Mouse (Mus musculus): ENCODE measurements at regions not wholly inside any gene's neighbourhood (a gene's known extent, or its start where the extent isn't known, plus 50 kb on each side); places are given as distances from the start of the nearest gene placed in this dataset.

GRCm38 (mm10) chr9:86015841-86016240 is 173.7 kb downstream of the Tpbg start:
- Histone ChIP-seq H3K27ac (no peak overlapping the region), H3K4me1 (peaks cover 3% of the 10 kb centered on the region; the same call in 1 of the 2 replicates), H3K9me3 (no peaks in the 10 kb centered on the region), H3K4me3 (no peak overlapping the region), H3K36me3 (replicated peaks) (no peaks in the 10 kb centered on the region), H3K27me3 (ENCODE audit: poor library complexity, severe bottlenecking) (no peaks in the 10 kb centered on the region)
- DNase-seq (ENCODE audit: extremely low spot score, low spot score): no peak
- 87% methylated on average over 4 of the region's 4 CpGs for WGBS

DNA sequence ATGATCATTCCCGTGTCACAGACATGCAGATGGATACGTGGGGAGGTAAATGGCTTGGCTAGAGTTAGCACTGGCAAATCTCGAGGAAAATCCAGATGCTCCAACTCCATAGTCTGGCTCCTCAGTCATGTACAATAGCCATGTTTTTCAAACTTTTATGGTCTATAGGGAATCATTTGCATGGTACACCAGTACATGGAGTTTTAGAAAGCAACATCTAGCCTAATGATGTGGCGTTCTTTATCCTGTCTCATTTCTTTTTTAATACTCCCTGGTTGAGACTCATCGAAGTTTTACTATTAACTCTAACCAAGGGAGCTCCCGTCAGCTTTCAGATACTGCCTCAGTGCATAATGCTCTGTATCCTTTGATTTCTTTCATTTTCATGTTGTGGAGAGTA is 178.0 kb downstream of the Tpbg start:
- WGBS: 90% methylated on average over 6 of the region's 6 CpGs
- H3K9me3 ChIP-seq: no peaks in the 10 kb centered on the region
- no peak overlapping the region for H3K4me3 ChIP-seq
- H3K36me3 ChIP-seq (replicated peaks): no peaks in the 10 kb centered on the region
- H3K4me1 ChIP-seq: peaks cover 5% of the 10 kb centered on the region; the same call in 1 of the 2 replicates
- H3K27me3 ChIP-seq (ENCODE audit: poor library complexity, severe bottlenecking): no peaks in the 10 kb centered on the region
- no peak overlapping the region for H3K27ac ChIP-seq
- DNase-seq (ENCODE audit: extremely low spot score, low spot score): no peak

DNA sequence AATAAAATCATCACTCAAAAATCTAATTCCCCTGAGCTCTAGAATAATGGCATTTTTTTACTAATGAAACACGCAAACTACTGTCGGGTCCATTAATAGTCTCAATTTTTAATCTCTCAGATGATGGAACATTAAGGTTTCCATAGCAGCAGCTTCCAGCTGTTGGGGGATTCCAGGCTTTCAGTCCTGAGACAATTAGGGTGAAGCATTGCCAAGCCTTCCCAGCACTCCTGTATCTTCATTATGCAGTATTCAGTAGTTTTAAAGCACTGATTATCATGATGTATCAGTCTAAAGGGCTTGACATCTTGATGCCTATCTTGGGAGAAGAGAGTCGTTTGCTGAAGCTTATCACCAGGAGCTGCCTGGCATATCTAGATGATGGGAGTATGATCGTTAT is 178.6 kb downstream of the Tpbg start:
- WGBS: 73% methylated on average over 4 of the region's 4 CpGs
- H3K27ac ChIP-seq: no peak overlapping the region
- H3K9me3 ChIP-seq: no peaks in the 10 kb centered on the region
- DNase-seq (ENCODE audit: extremely low spot score, low spot score): no peak
- H3K27me3 ChIP-seq (ENCODE audit: poor library complexity, severe bottlenecking): no peaks in the 10 kb centered on the region
- peaks cover 5% of the 10 kb centered on the region; the same call in 1 of the 2 replicates for H3K4me1 ChIP-seq
- no peaks in the 10 kb centered on the region for H3K36me3 ChIP-seq (replicated peaks)
- no peak overlapping the region for H3K4me3 ChIP-seq

GRCm38 (mm10) chr9:86030738-86031137 is 188.6 kb downstream of the Tpbg start:
- Histone ChIP-seq H3K27ac (no peak overlapping the region), H3K4me1 (peaks cover 4% of the 10 kb centered on the region), H3K4me3 (no peak overlapping the region), H3K9me3 (no peaks in the 10 kb centered on the region), H3K36me3 (replicated peaks) (no peaks in the 10 kb centered on the region), H3K27me3 (ENCODE audit: poor library complexity, severe bottlenecking) (no peaks in the 10 kb centered on the region)
- DNase-seq (ENCODE audit: extremely low spot score, low spot score): no peak
- 69% methylated on average over 5 of the region's 5 CpGs for WGBS

DNA sequence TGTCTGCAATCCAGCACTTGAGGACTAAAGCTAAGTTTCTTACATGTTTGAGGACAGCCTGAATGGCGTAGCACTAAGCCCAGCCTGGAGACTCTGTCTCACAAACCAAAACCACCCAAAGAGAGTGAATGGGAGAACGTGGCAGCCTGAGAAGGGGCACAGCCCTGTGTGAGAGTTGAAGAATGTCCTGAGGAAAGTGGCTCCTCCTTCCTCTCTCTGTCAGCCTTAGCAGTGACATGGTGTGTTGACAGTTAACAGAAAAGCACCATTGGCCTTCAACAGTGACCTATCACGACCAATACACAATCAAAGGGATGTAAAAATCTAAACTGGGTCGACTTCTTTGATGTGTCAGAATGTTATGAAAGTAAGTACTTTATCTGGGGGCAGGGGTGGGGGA is 201.9 kb downstream of the Tpbg start:
- no peaks in the 10 kb centered on the region for H3K27me3 ChIP-seq (ENCODE audit: poor library complexity, severe bottlenecking)
- 61% methylated on average over 4 of the region's 4 CpGs for WGBS
- H3K4me1 ChIP-seq: 0 out of 2 replicates have a peak, but pooled peaks cover 4% of the 10 kb centered on the region
- DNase-seq (ENCODE audit: extremely low spot score, low spot score): no peak
- H3K27ac ChIP-seq: no peak overlapping the region
- H3K36me3 ChIP-seq (replicated peaks): no peaks in the 10 kb centered on the region
- no peaks in the 10 kb centered on the region for H3K9me3 ChIP-seq
- no peak overlapping the region for H3K4me3 ChIP-seq

DNA sequence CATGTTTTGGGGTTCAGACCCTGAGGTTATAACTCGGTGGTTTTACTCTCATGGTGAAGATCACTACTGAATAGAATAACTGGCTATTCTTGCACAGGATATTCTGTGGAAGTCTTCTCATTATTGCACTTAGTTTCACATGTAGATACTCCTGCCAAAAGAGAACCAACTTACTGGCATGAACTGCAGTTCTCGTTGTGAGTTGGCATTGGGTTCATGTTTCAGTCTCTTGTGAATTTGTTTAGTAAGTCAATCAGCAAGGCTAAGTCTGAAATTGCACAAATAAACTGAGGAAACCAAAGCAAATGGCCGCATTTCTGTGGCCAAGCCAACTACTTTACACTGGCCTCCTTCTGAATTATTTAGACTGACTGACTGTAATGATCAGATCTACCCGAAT is 215.9 kb downstream of the Tpbg start:
- 91% methylated on average over 4 of the region's 4 CpGs for WGBS
- DNase-seq (ENCODE audit: extremely low spot score, low spot score): no peak

DNA sequence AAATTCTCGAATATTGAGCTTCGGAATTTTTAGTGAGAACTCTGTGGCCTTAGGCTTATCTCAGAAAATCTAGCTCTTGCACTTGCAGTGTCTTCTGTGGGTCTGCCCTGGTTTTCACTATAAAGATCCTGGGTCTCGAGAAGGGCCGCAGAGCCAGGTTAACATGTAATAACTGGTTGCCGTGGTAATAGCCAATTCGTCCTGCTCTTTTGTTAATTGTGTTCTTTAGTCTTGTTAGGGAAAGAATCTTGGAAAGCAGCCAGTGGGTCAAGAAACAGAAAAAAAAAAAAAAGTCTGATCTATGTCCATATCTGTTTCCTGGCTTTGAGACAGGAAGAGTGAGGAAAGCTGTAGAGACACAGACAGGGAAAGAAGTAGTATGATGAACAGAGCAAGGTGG is 217.9 kb downstream of the Tpbg start:
- WGBS: 85% methylated on average over 6 of the region's 6 CpGs
- Histone ChIP-seq H3K27me3 (ENCODE audit: poor library complexity, severe bottlenecking) (no peaks in the 10 kb centered on the region), H3K36me3 (replicated peaks) (no peaks in the 10 kb centered on the region), H3K4me3 (no peak overlapping the region), H3K9me3 (no peaks in the 10 kb centered on the region), H3K27ac (no peak overlapping the region), H3K4me1 (peaks cover 7% of the 10 kb centered on the region; the same call in 1 of the 2 replicates)
- no peak for DNase-seq (ENCODE audit: extremely low spot score, low spot score)

More for the DNA sequence above, 215.9 kb downstream of the Tpbg start:
- no peak overlapping the region for H3K27ac ChIP-seq
- H3K36me3 ChIP-seq (replicated peaks): no peaks in the 10 kb centered on the region
- H3K9me3 ChIP-seq: no peaks in the 10 kb centered on the region
- peaks cover 7% of the 10 kb centered on the region; the same call in 1 of the 2 replicates for H3K4me1 ChIP-seq
- no peaks in the 10 kb centered on the region for H3K27me3 ChIP-seq (ENCODE audit: poor library complexity, severe bottlenecking)
- no peak overlapping the region for H3K4me3 ChIP-seq

- Histone ChIP-seq H3K27ac (no peak overlapping the region), H3K27me3 (ENCODE audit: poor library complexity, severe bottlenecking) (no peaks in the 10 kb centered on the region), H3K36me3 (replicated peaks) (no peaks in the 10 kb centered on the region), H3K4me3 (no peak overlapping the region), H3K9me3 (no peaks in the 10 kb centered on the region), H3K4me1 (peaks cover 7% of the 10 kb centered on the region; the same call in 1 of the 2 replicates)
- 95% methylated on average over 4 of the region's 4 CpGs for WGBS
- DNase-seq (ENCODE audit: extremely low spot score, low spot score): no peak
These were observed 219.1 kb downstream of the Tpbg start for GRCm38 (mm10) chr9:86061230-86061629.

DNA sequence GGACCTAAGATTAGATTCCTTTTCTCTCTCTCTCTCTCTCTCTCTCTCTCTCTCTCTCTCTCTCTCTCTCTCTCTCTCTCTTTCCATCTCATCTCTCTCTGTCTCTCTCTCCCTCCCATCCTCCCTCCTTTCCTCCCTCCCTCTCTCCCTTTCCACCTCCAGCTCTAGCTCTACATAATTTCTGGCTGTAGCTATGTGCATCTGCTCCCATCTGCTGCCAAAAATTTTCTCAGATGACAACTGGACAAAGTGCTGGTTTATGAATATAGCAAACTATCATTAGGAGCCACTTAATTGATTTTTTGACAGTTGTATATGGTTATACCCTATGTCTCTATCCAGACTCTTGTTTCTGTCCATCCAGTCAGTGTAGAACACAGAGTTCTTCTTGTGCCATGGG is 237.1 kb downstream of the Tpbg start:
- DNase-seq (ENCODE audit: extremely low spot score, low spot score): no peak
- Histone ChIP-seq H3K4me1 (no peaks in the 10 kb centered on the region), H3K27me3 (ENCODE audit: poor library complexity, severe bottlenecking) (no peaks in the 10 kb centered on the region), H3K27ac (no peak overlapping the region), H3K4me3 (no peak overlapping the region), H3K9me3 (no peaks in the 10 kb centered on the region), H3K36me3 (replicated peaks) (no peaks in the 10 kb centered on the region)

DNA sequence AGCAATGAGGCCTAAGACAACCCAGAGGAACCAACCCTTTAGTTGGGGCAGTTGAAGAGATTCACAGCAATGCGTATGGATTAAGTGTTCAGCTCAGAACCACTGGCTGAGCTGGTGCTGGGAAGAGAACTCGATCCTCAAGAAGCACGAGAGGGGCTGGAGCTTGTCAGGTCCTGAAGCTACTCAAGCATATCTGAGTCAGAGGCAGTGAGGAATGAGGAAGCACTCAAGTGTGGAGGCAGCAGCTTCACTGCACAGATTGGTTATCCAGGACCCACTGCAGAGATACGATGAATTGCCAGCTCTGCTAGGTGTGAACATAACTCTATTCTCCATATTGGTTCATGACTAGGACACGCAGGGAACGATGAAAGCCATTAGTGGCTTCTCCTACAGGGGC is 239.7 kb downstream of the Tpbg start:
- Histone ChIP-seq H3K36me3 (replicated peaks) (no peaks in the 10 kb centered on the region), H3K9me3 (no peaks in the 10 kb centered on the region), H3K4me1 (no peaks in the 10 kb centered on the region), H3K4me3 (no peak overlapping the region), H3K27me3 (ENCODE audit: poor library complexity, severe bottlenecking) (no peaks in the 10 kb centered on the region), H3K27ac (no peak overlapping the region)
- no peak for DNase-seq (ENCODE audit: extremely low spot score, low spot score)
- 79% methylated on average over 6 of the region's 6 CpGs for WGBS

DNA sequence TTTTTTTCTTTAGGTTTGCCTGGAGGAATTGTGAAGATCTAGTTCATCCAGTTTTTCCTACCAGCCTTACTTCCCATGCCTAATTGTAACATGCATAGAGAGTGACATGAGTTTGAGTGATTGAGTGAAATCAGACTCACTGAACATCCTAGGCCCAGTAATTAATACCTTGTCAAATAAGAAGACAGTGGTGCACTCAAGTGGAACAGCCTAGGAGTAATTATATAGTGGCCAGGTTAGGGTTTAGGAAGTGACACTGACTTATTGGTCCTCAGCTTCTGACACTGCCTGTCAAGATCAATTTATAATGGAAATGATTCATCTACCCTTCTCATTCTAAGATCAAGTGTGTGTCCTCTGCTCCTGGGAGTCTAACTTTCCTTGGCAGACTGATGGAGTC is 250.8 kb downstream of the Tpbg start:
- H3K4me1 ChIP-seq: peaks cover 9% of the 10 kb centered on the region
- H3K27me3 ChIP-seq (ENCODE audit: poor library complexity, severe bottlenecking): no peaks in the 10 kb centered on the region
- H3K9me3 ChIP-seq: no peaks in the 10 kb centered on the region
- DNase-seq (ENCODE audit: extremely low spot score, low spot score): no peak
- H3K4me3 ChIP-seq: no peak overlapping the region
- no peaks in the 10 kb centered on the region for H3K36me3 ChIP-seq (replicated peaks)
- no peak overlapping the region for H3K27ac ChIP-seq

- Histone ChIP-seq H3K36me3 (replicated peaks) (no peaks in the 10 kb centered on the region), H3K4me3 (no peak overlapping the region), H3K4me1 (peaks cover 2% of the 10 kb centered on the region; the same call in 1 of the 2 replicates), H3K27ac (no peak overlapping the region), H3K27me3 (ENCODE audit: poor library complexity, severe bottlenecking) (no peaks in the 10 kb centered on the region), H3K9me3 (no peaks in the 10 kb centered on the region)
- no peak for DNase-seq (ENCODE audit: extremely low spot score, low spot score)
- 79% methylated on average over 2 of the region's 2 CpGs for WGBS
These were observed 253.3 kb downstream of the Tpbg start for GRCm38 (mm10) chr9:86095460-86095859.

GRCm38 (mm10) chr9:86096246-86096645 is 254.1 kb downstream of the Tpbg start:
- Histone ChIP-seq H3K4me3 (no peak overlapping the region), H3K4me1 (no peaks in the 10 kb centered on the region), H3K27me3 (ENCODE audit: poor library complexity, severe bottlenecking) (no peaks in the 10 kb centered on the region), H3K9me3 (no peaks in the 10 kb centered on the region), H3K36me3 (replicated peaks) (no peaks in the 10 kb centered on the region), H3K27ac (no peak overlapping the region)
- 82% methylated on average over 1 of the region's 1 CpGs for WGBS
- no peak for DNase-seq (ENCODE audit: extremely low spot score, low spot score)

GRCm38 (mm10) chr9:86099325-86099724 is 257.1 kb downstream of the Tpbg start:
- no peak overlapping the region for H3K27ac ChIP-seq
- H3K27me3 ChIP-seq (ENCODE audit: poor library complexity, severe bottlenecking): no peaks in the 10 kb centered on the region
- no peak overlapping the region for H3K4me3 ChIP-seq
- H3K9me3 ChIP-seq: no peaks in the 10 kb centered on the region
- H3K36me3 ChIP-seq (replicated peaks): no peaks in the 10 kb centered on the region
- no peaks in the 10 kb centered on the region for H3K4me1 ChIP-seq
- DNase-seq (ENCODE audit: extremely low spot score, low spot score): no peak
- 90% methylated on average over 1 of the region's 1 CpGs for WGBS

All from forebrain, embryonic 10.5 days (tissue).